Mouse (Mus musculus) cerebellum, adult 18-20 months (tissue): Measurements from ENCODE around the gene Ccl19.
"Not testable (repeated sequence)": the region's sequence is repeated elsewhere in the genome, so short reads cannot be mapped to it uniquely, and the experiment has no call there.

Experiments used
- DNase-seq, 2 experiments: peaks; one replicate each; pipeline ENCODE4 v3.0.0; 2021

Gene Ccl19

DNA sequence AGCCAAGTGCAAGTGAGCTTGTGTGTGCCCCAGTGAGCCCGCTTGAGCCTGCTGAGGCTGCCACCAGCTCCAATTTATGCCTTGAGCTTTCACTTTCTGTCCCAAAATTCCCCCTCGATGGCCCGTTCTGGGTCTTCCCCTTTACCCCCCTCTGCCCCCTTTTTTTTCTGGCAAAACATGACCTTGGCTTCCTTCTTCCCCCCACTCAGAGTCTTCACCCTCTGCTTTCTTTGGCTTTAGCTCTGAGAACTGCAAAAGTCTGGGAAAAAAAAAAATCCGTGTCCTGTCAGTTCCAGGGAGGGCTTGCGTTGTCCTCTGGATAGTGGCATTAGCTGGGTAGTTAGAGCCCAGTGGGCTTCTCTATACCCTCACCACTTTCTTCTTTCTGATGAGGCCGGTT lies at the start of gene Ccl19:
TSS of gene Ccl19 (minus strand) at position 101 of the 400 bp plus-strand sequence.
- not testable (repeated sequence) for DNase-seq

DNA sequence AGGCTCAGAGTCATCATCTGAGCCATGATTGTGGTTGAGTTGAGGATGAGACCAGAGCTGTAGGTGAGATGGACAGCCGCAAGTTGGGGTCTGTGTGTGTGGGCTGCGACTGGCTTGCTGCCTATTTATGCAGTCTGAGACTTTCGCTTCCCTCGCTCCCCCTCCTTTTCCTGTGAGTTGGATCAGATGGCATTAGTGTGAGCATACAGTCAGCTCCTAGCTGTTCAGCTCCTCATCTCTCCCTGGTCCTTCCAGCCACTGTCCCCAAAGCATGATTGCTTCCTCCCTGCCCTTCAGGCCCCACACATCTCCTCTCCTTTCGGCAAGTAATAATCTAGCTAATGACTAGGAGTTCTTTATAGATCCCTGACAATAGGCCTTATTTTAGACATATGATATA lies 17.5 kb upstream of the Ccl19 start, which contains the start of gene Ccl21a:
TSS of gene Ccl21a (minus strand) at position 101 of the 400 bp plus-strand sequence.
- not testable (repeated sequence) for DNase-seq

DNA sequence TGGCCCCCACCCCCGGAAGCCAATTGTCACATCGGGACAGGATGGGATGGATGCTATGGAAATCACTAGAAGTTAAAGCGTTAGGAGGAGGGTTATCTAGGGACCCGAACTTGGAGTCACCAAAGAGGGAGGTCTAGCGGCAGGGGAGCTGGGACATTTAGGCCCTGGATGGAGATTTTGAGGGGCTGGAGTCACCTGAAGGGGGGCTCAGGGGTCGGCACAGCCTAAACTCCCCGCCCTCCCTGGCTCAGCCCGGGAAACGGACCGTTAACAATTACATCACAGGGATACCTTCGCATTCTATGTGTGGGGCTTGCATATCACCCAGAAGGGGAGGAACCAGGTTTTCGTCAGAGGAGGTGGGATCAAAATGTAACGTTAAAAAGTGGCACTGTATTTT lies 21.1 kb downstream of the Ccl19 start, which contains the start of gene 4930578G10Rik:
TSS of gene 4930578G10Rik (plus strand) at position 301 of the 400 bp plus-strand sequence.
- not testable (repeated sequence) for DNase-seq
